Mouse (Mus musculus): ENCODE measurements at regions not wholly inside any gene's neighbourhood (a gene's known extent, or its start where the extent isn't known, plus 50 kb on each side); places are given as distances from the start of the nearest gene placed in this dataset.

- no peaks in the 10 kb centered on the region for H3K4me1 ChIP-seq (ENCODE audit: control insufficient read depth, insufficient read depth, low read length)
- TF ChIP-seq POLR2A (IDR thresholded peaks at IDR 0.05; ENCODE audit: extremely low read depth, insufficient read depth, low read length): no peak
- TF ChIP-seq CTCF (IDR thresholded peaks at IDR 0.05; ENCODE audit: extremely low read depth, insufficient read depth, low read length): no peak
- no peak overlapping the region for H3K4me3 ChIP-seq (ENCODE audit: insufficient read depth, low read length)
- no peak overlapping the region for H3K27ac ChIP-seq (ENCODE audit: insufficient read depth, low read length)
Observed at GRCm38 (mm10) chr7:75923951-75924467, 75.9 kb downstream of the Klhl25 start.

- TF ChIP-seq POLR2A (IDR thresholded peaks at IDR 0.05; ENCODE audit: extremely low read depth, insufficient read depth, low read length) (no peak), CTCF (IDR thresholded peaks at IDR 0.05; ENCODE audit: extremely low read depth, insufficient read depth, low read length) (peak; percentile 59)
- Histone ChIP-seq H3K4me3 (ENCODE audit: insufficient read depth, low read length) (no peak overlapping the region), H3K4me1 (ENCODE audit: control insufficient read depth, insufficient read depth, low read length) (no peaks in the 10 kb centered on the region), H3K27ac (ENCODE audit: insufficient read depth, low read length) (no peak overlapping the region)
Observed at GRCm38 (mm10) chr7:75927537-75927936, 79.4 kb downstream of the Klhl25 start.

GRCm38 (mm10) chr7:75943844-75944243 is 95.7 kb downstream of the Klhl25 start:
- H3K27ac ChIP-seq (ENCODE audit: insufficient read depth, low read length): no peak overlapping the region
- no peak overlapping the region for H3K4me3 ChIP-seq (ENCODE audit: insufficient read depth, low read length)
- TF ChIP-seq CTCF (IDR thresholded peaks at IDR 0.05; ENCODE audit: extremely low read depth, insufficient read depth, low read length) (no peak), POLR2A (IDR thresholded peaks at IDR 0.05; ENCODE audit: extremely low read depth, insufficient read depth, low read length) (no peak)
- no peaks in the 10 kb centered on the region for H3K4me1 ChIP-seq (ENCODE audit: control insufficient read depth, insufficient read depth, low read length)

GRCm38 (mm10) chr7:75955671-75956070 is 107.6 kb downstream of the Klhl25 start:
- no peak overlapping the region for H3K4me3 ChIP-seq (ENCODE audit: insufficient read depth, low read length)
- TF ChIP-seq CTCF (IDR thresholded peaks at IDR 0.05; ENCODE audit: extremely low read depth, insufficient read depth, low read length) (no peak), POLR2A (IDR thresholded peaks at IDR 0.05; ENCODE audit: extremely low read depth, insufficient read depth, low read length) (no peak)
- no peak overlapping the region for H3K27ac ChIP-seq (ENCODE audit: insufficient read depth, low read length)

GRCm38 (mm10) chr7:75957366-75957765 is 109.3 kb downstream of the Klhl25 start:
- Histone ChIP-seq H3K27ac (ENCODE audit: insufficient read depth, low read length) (no peak overlapping the region), H3K4me3 (ENCODE audit: insufficient read depth, low read length) (no peak overlapping the region), H3K4me1 (ENCODE audit: control insufficient read depth, insufficient read depth, low read length) (no peaks in the 10 kb centered on the region)
- TF ChIP-seq POLR2A (IDR thresholded peaks at IDR 0.05; ENCODE audit: extremely low read depth, insufficient read depth, low read length): no peak
- TF ChIP-seq CTCF (IDR thresholded peaks at IDR 0.05; ENCODE audit: extremely low read depth, insufficient read depth, low read length): no peak

More at GRCm38 (mm10) chr7:75955671-75956070, 107.6 kb downstream of the Klhl25 start:
- no peaks in the 10 kb centered on the region for H3K4me1 ChIP-seq (ENCODE audit: control insufficient read depth, insufficient read depth, low read length)

GRCm38 (mm10) chr7:75959903-75960620 is 112.0 kb downstream of the Klhl25 start:
- no peak for TF ChIP-seq CTCF (IDR thresholded peaks at IDR 0.05; ENCODE audit: extremely low read depth, insufficient read depth, low read length)
- no peak for TF ChIP-seq POLR2A (IDR thresholded peaks at IDR 0.05; ENCODE audit: extremely low read depth, insufficient read depth, low read length)
- H3K27ac ChIP-seq (ENCODE audit: insufficient read depth, low read length): no peak overlapping the region

GRCm38 (mm10) chr7:75968177-75968576 is 120.1 kb downstream of the Klhl25 start:
- TF ChIP-seq POLR2A (IDR thresholded peaks at IDR 0.05; ENCODE audit: extremely low read depth, insufficient read depth, low read length) (no peak), CTCF (IDR thresholded peaks at IDR 0.05; ENCODE audit: extremely low read depth, insufficient read depth, low read length) (no peak)

More at GRCm38 (mm10) chr7:75959903-75960620, 112.0 kb downstream of the Klhl25 start:
- Histone ChIP-seq H3K4me3 (ENCODE audit: insufficient read depth, low read length) (no peak overlapping the region), H3K4me1 (ENCODE audit: control insufficient read depth, insufficient read depth, low read length) (no peaks in the 10 kb centered on the region)

GRCm38 (mm10) chr7:75970914-75971313 is 122.8 kb downstream of the Klhl25 start:
- Histone ChIP-seq H3K4me3 (ENCODE audit: insufficient read depth, low read length) (no peak overlapping the region), H3K27ac (ENCODE audit: insufficient read depth, low read length) (no peak overlapping the region)
- TF ChIP-seq POLR2A (IDR thresholded peaks at IDR 0.05; ENCODE audit: extremely low read depth, insufficient read depth, low read length) (no peak), CTCF (IDR thresholded peaks at IDR 0.05; ENCODE audit: extremely low read depth, insufficient read depth, low read length) (no peak)

More at GRCm38 (mm10) chr7:75968177-75968576, 120.1 kb downstream of the Klhl25 start:
- H3K4me1 ChIP-seq (ENCODE audit: control insufficient read depth, insufficient read depth, low read length): no peaks in the 10 kb centered on the region
- H3K4me3 ChIP-seq (ENCODE audit: insufficient read depth, low read length): no peak overlapping the region
- no peak overlapping the region for H3K27ac ChIP-seq (ENCODE audit: insufficient read depth, low read length)

GRCm38 (mm10) chr7:75971706-75972105 is 123.6 kb downstream of the Klhl25 start:
- H3K4me1 ChIP-seq (ENCODE audit: control insufficient read depth, insufficient read depth, low read length): no peaks in the 10 kb centered on the region
- no peak for TF ChIP-seq POLR2A (IDR thresholded peaks at IDR 0.05; ENCODE audit: extremely low read depth, insufficient read depth, low read length)
- no peak for TF ChIP-seq CTCF (IDR thresholded peaks at IDR 0.05; ENCODE audit: extremely low read depth, insufficient read depth, low read length)
- H3K27ac ChIP-seq (ENCODE audit: insufficient read depth, low read length): no peak overlapping the region
- H3K4me3 ChIP-seq (ENCODE audit: insufficient read depth, low read length): no peak overlapping the region

More at GRCm38 (mm10) chr7:75970914-75971313, 122.8 kb downstream of the Klhl25 start:
- H3K4me1 ChIP-seq (ENCODE audit: control insufficient read depth, insufficient read depth, low read length): no peaks in the 10 kb centered on the region

GRCm38 (mm10) chr7:75981560-75981959 is 133.4 kb downstream of the Klhl25 start:
- H3K4me1 ChIP-seq (ENCODE audit: control insufficient read depth, insufficient read depth, low read length): no peaks in the 10 kb centered on the region; the same call in 1 of the 2 replicates
- TF ChIP-seq CTCF (IDR thresholded peaks at IDR 0.05; ENCODE audit: extremely low read depth, insufficient read depth, low read length): no peak
- TF ChIP-seq POLR2A (IDR thresholded peaks at IDR 0.05; ENCODE audit: extremely low read depth, insufficient read depth, low read length): no peak

More at GRCm38 (mm10) chr7:75981560-75981959, 133.4 kb downstream of the Klhl25 start:
- Histone ChIP-seq H3K4me3 (ENCODE audit: insufficient read depth, low read length) (no peak overlapping the region), H3K27ac (ENCODE audit: insufficient read depth, low read length) (no peak overlapping the region)
